Mouse (Mus musculus) liver, adult 2 months (tissue): ENCODE measurements around the gene Kif28.

ENCODE experiments used
- CTCF ChIP-seq: fragments of 200-500 bp; IDR thresholded peaks from 2 replicates; pipeline ENCODE4 v1.5.1; 2011; ENCODE audit warnings: low read depth, low read length, control low read depth
- POLR2A ChIP-seq: fragments of 200-500 bp; IDR thresholded peaks from 2 replicates; pipeline ENCODE4 v1.6.1; 2011; ENCODE audit warnings: low read length, control low read depth; ENCODE audit not compliant: insufficient read depth; ENCODE audit errors: extremely low read depth

GRCm38 (mm10) chr1:179760086-179760485, 15.0 kb upstream of the Kif28 start:
- TF ChIP-seq CTCF, result no peak
- TF ChIP-seq POLR2A, result no peak
